Mouse (Mus musculus): ENCODE measurements around the gene Stk16. TPM values are rescaled to one million over a fixed set of nuclear protein-coding genes. Genes with fewer than 3 reads are reported as not detected.

Stk16 gene
- total and polyA plus RNA-seq, 3 experiments, result 48.6 to 67.3 (median 60.6) TPM

GRCm38 (mm10) chr1:75212542-75212941 lies 1.9 kb downstream of the Stk16 start:
- H3K27ac ChIP-seq (ENCODE audit: insufficient read depth, low read depth), result no peak overlapping the region
- no peak overlapping the region for H3K4me3 ChIP-seq (replicated peaks in 1 of 3; ENCODE audit: low read depth in 2 of 3, low read length in 2 of 3, poor library complexity in 1 of 3)
- H3K4me2 ChIP-seq (ENCODE audit: insufficient read depth, low read depth, poor library complexity, severe bottlenecking), result no peak overlapping the region
- no peak for DNase-seq (ENCODE audit: extremely low read depth)
- H3K36me3 ChIP-seq (replicated peaks in 1 of 2; ENCODE audit: control insufficient read depth in 1 of 2, insufficient read depth in 1 of 2, low read length in 1 of 2), result peaks cover 47 to 62% of the 10 kb centered on the region in 2 experiments
- H3K27me3 ChIP-seq (replicated peaks), result no peaks in the 10 kb centered on the region
- H3K9ac ChIP-seq (ENCODE audit: insufficient read depth, low read depth), result no peak overlapping the region
- peaks cover 34% of the 10 kb centered on the region for H3K79me2 ChIP-seq (replicated peaks; ENCODE audit: control insufficient read depth, extremely low read depth, insufficient read depth, poor library complexity, severe bottlenecking)
- TF ChIP-seq SIN3A (IDR thresholded peaks at IDR 0.05; ENCODE audit: low read length), result no peak
- no peak for TF ChIP-seq TCF12 (IDR thresholded peaks at IDR 0.05; ENCODE audit: low read depth, low read length)
- no peak for TF ChIP-seq ZMIZ1 (IDR thresholded peaks at IDR 0.05; ENCODE audit: low read depth, low read length)
- no peak for TF ChIP-seq UBTF (IDR thresholded peaks at IDR 0.05; ENCODE audit: low read depth, low read length)
- TF ChIP-seq CHD1 (IDR thresholded peaks at IDR 0.05; ENCODE audit: low read depth, low read length), result no peak
- no peak for TF ChIP-seq RAD21 (IDR thresholded peaks at IDR 0.05; ENCODE audit: low read depth, low read length)
- TF ChIP-seq MAFK (IDR thresholded peaks at IDR 0.05; ENCODE audit: insufficient replicate concordance, low read length), result no peak
- no peak for TF ChIP-seq USF2 (conservative IDR thresholded peaks at IDR 0.05; ENCODE audit: low read depth, low read length)
- no peak for TF ChIP-seq MAZ (IDR thresholded peaks at IDR 0.05; ENCODE audit: low read depth, low read length)
- TF ChIP-seq NELFE (IDR thresholded peaks at IDR 0.05; ENCODE audit: low read depth, low read length), result no peak
- TF ChIP-seq GABPA (IDR thresholded peaks at IDR 0.05; ENCODE audit: insufficient replicate concordance, low read depth, low read length), result no peak
- H3K9me3 ChIP-seq (replicated peaks; ENCODE audit: low read length), result no peaks in the 10 kb centered on the region
- in situ Hi-C loops (cut with MboI; ENCODE audit: low pct_ligation_motif_present, low pct_unique_long_range_greater_than_20kb, low sequenced_read_pairs), result no loop called here
- peaks cover 23 to 79% of the 10 kb centered on the region in 2 experiments for H3K4me1 ChIP-seq (ENCODE audit: control insufficient read depth in 1 of 2, insufficient read depth in 2 of 2)
- dilution Hi-C loops (cut with MboI; ENCODE audit: extremely low pct_ligation_motif_present, extremely low pct_unique_long_range_greater_than_20kb, low sequenced_read_pairs), result no loop called here

GRCm38 (mm10) chr1:75213096-75213495 lies 2.5 kb downstream of the Stk16 start:
- H3K36me3 ChIP-seq (replicated peaks in 1 of 2; ENCODE audit: control insufficient read depth in 1 of 2, insufficient read depth in 1 of 2, low read length in 1 of 2), result peaks cover 47 to 61% of the 10 kb centered on the region in 2 experiments
- peaks cover 24 to 79% of the 10 kb centered on the region in 2 experiments for H3K4me1 ChIP-seq (ENCODE audit: control insufficient read depth in 1 of 2, insufficient read depth in 2 of 2)
- no peak overlapping the region for H3K27ac ChIP-seq (ENCODE audit: insufficient read depth, low read depth)
- TF ChIP-seq ELF1 (IDR thresholded peaks at IDR 0.05; ENCODE audit: low read depth, low read length) (no peak), ZNF384 (IDR thresholded peaks at IDR 0.05; ENCODE audit: low read depth, low read length) (no peak), CTCF (conservative IDR thresholded peaks at IDR 0.05 in 1 of 2, IDR thresholded peaks at IDR 0.05 in 1 of 2; ENCODE audit: low read depth in 2 of 2, low read length in 2 of 2) (no peak), RCOR1 (conservative IDR thresholded peaks at IDR 0.05; ENCODE audit: low read depth, low read length) (no peak), BHLHE40 (IDR thresholded peaks at IDR 0.05; ENCODE audit: low read depth, low read length) (no peak), MYC (IDR thresholded peaks at IDR 0.05; ENCODE audit: low read depth, low read length) (no peak), POLR2A (IDR thresholded peaks at IDR 0.05; ENCODE audit: low read depth, low read length) (no peak), JUND (conservative IDR thresholded peaks at IDR 0.05; ENCODE audit: low read depth, low read length) (no peak)
- H3K9me3 ChIP-seq (replicated peaks; ENCODE audit: low read length), result no peaks in the 10 kb centered on the region
- in situ Hi-C loops (cut with MboI; ENCODE audit: low pct_ligation_motif_present, low pct_unique_long_range_greater_than_20kb, low sequenced_read_pairs) (no loop called here), dilution Hi-C loops (cut with MboI; ENCODE audit: extremely low pct_ligation_motif_present, extremely low pct_unique_long_range_greater_than_20kb, low sequenced_read_pairs) (no loop called here)
- peaks cover 39% of the 10 kb centered on the region for H3K79me2 ChIP-seq (replicated peaks; ENCODE audit: control insufficient read depth, extremely low read depth, insufficient read depth, poor library complexity, severe bottlenecking)
- H3K4me2 ChIP-seq (ENCODE audit: insufficient read depth, low read depth, poor library complexity, severe bottlenecking), result no peak overlapping the region
- H3K27me3 ChIP-seq (replicated peaks), result no peaks in the 10 kb centered on the region
- H3K4me3 ChIP-seq (replicated peaks in 1 of 3; ENCODE audit: low read depth in 2 of 3, low read length in 2 of 3, poor library complexity in 1 of 3), result no peak overlapping the region
- H3K9ac ChIP-seq (ENCODE audit: insufficient read depth, low read depth), result no peak overlapping the region
- DNase-seq (ENCODE audit: extremely low read depth), result no peak
